Mouse (Mus musculus): Measurements from ENCODE around the gene Gm13275. TPM values are rescaled to one million over a fixed set of nuclear protein-coding genes. Genes with fewer than 3 reads are reported as not detected.
"Not testable (repeated sequence)": the region's sequence is repeated elsewhere in the genome, so short reads cannot be mapped to it uniquely, and the experiment has no call there.

Gm13275 gene
- total and polyA plus RNA-seq, 3 experiments, result 0.22 TPM; not detected in 2

GRCm38 (mm10) chr4:88797097-88797496, 2.8 kb downstream of the Gm13275 start, which contains the start of gene Gm13279:
Gene Gm13279, plus strand, starts transcription at chr4:88797397.
- DNase-seq, result not testable (repeated sequence)

GRCm38 (mm10) chr4:88799365-88799764, 5.1 kb downstream of the Gm13275 start, which contains the start of gene Gm13285:
Gene Gm13285, plus strand, starts transcription at chr4:88799665.
- DNase-seq, result not testable (repeated sequence)

GRCm38 (mm10) chr4:88802954-88803353, 8.7 kb downstream of the Gm13275 start, which contains the start of gene Gm13287:
Gene Gm13287, plus strand, starts transcription at chr4:88803254.
- DNase-seq, result not testable (repeated sequence)

GRCm38 (mm10) chr4:88805231-88805630, 10.9 kb downstream of the Gm13275 start, which contains the start of gene Gm13288:
Gene Gm13288, plus strand, starts transcription at chr4:88805531.
- DNase-seq, result not testable (repeated sequence)

GRCm38 (mm10) chr4:88805761-88806160, 11.5 kb downstream of the Gm13275 start:
- DNase-seq, result peak; percentile 65

GRCm38 (mm10) chr4:88815928-88816327, 21.6 kb downstream of the Gm13275 start, which contains the start of gene Ifna7:
Gene Ifna7, plus strand, starts transcription at chr4:88816228.
- no peak for DNase-seq

GRCm38 (mm10) chr4:88819659-88820058, 25.4 kb downstream of the Gm13275 start, which contains the start of gene Ifna11:
Gene Ifna11, plus strand, starts transcription at chr4:88819959.
- no peak for DNase-seq

- DNase-seq, result no peak
Observed at GRCm38 (mm10) chr4:88822995-88823394, 28.7 kb downstream of the Gm13275 start.

GRCm38 (mm10) chr4:88827116-88827515, 32.8 kb downstream of the Gm13275 start, which contains the start of gene Ifna6:
Gene Ifna6, plus strand, starts transcription at chr4:88827416.
- not testable (repeated sequence) for DNase-seq

- DNase-seq, result peak; percentile 5
Observed at GRCm38 (mm10) chr4:88830523-88830922, 36.2 kb downstream of the Gm13275 start.

GRCm38 (mm10) chr4:88835225-88835624, 40.9 kb downstream of the Gm13275 start, which contains the start of gene Ifna5:
Gene Ifna5, plus strand, starts transcription at chr4:88835525.
- DNase-seq, result not testable (repeated sequence)

- DNase-seq, result no peak
Observed at GRCm38 (mm10) chr4:88838828-88839227, 44.5 kb downstream of the Gm13275 start.

GRCm38 (mm10) chr4:88840058-88840457, 45.8 kb downstream of the Gm13275 start:
- DNase-seq, result no peak

- DNase-seq, result no peak
Observed at GRCm38 (mm10) chr4:88841438-88841911, 47.2 kb downstream of the Gm13275 start, which contains the start of gene Ifna4. Gene Ifna4, plus strand, starts transcription at chr4:88841861.

Other genes with a start within 250 kb of the Gm13275 start
Only the 30 nearest of the 31 such genes appear.
- not detected for gene Ifna14, start 222.7 kb upstream of the Gm13275 start, total RNA-seq (2021)
- gene Ifna14, start 222.7 kb upstream of the Gm13275 start, polyA plus RNA-seq (2012; rRNA removed), result not detected in 2 replicates
- not detected for gene Ifna9, start 202.1 kb upstream of the Gm13275 start, total RNA-seq (2021)
- gene Ifna9, start 202.1 kb upstream of the Gm13275 start, polyA plus RNA-seq (2012; rRNA removed), result 0.22 TPM in 1 of 2 replicates, not detected in the other
- gene Ifna12, start 191.1 kb upstream of the Gm13275 start, total RNA-seq (2021), result not detected
- gene Ifna12, start 191.1 kb upstream of the Gm13275 start, polyA plus RNA-seq (2012; rRNA removed), result not detected in 2 replicates
- not detected for gene C87499, start 160.1 kb upstream of the Gm13275 start, total RNA-seq (2021)
- not detected in 2 replicates for gene C87499, start 160.1 kb upstream of the Gm13275 start, polyA plus RNA-seq (2012; rRNA removed)
- not detected for gene Ifna13, start 150.0 kb upstream of the Gm13275 start, total RNA-seq (2021)
- not detected in 2 replicates for gene Ifna13, start 150.0 kb upstream of the Gm13275 start, polyA plus RNA-seq (2012; rRNA removed)
- not detected for gene Ifna16, start 117.6 kb upstream of the Gm13275 start, total RNA-seq (2021)
- gene Ifna16, start 117.6 kb upstream of the Gm13275 start, polyA plus RNA-seq (2012; rRNA removed), result not detected in 2 replicates
- not detected for gene Ifna2, start 110.6 kb upstream of the Gm13275 start, total RNA-seq (2021)
- gene Ifna2, start 110.6 kb upstream of the Gm13275 start, polyA plus RNA-seq (2012; rRNA removed), result not detected in 2 replicates
- gene Ifnab, start 103.1 kb upstream of the Gm13275 start, total RNA-seq (2021), result not detected
- gene Ifnab, start 103.1 kb upstream of the Gm13275 start, polyA plus RNA-seq (2012; rRNA removed), result not detected in 2 replicates
- gene Gm26566, start 72.7 kb upstream of the Gm13275 start, total RNA-seq (2021), result under 1 TPM in 1 of 2 experiments, not detected in 1; 0.38 TPM
- gene Gm26566, start 72.7 kb upstream of the Gm13275 start, polyA plus RNA-seq (2012; rRNA removed), result 0.76 and 1.0 TPM in 2 replicates
- 10 to 100 TPM; 70.8 to 79.3 TPM for gene Klhl9, start 72.0 kb upstream of the Gm13275 start, total RNA-seq (2021)
- gene Klhl9, start 72.0 kb upstream of the Gm13275 start, polyA plus RNA-seq (2012; rRNA removed), result 22.2 and 29.6 TPM in 2 replicates
- not detected for gene Gm13271, start 39.6 kb upstream of the Gm13275 start, total RNA-seq (2021)
- gene Gm13271, start 39.6 kb upstream of the Gm13275 start, polyA plus RNA-seq (2012; rRNA removed), result not detected in 2 replicates
- not detected for gene Gm13283, start 34.4 kb upstream of the Gm13275 start, total RNA-seq (2021)
- gene Gm13283, start 34.4 kb upstream of the Gm13275 start, polyA plus RNA-seq (2012; rRNA removed), result not detected in 2 replicates
- gene Gm13290, start 20.7 kb upstream of the Gm13275 start, total RNA-seq (2021), result not detected
- gene Gm13290, start 20.7 kb upstream of the Gm13275 start, polyA plus RNA-seq (2012; rRNA removed), result not detected in 2 replicates
- gene Gm13289, start 17.6 kb upstream of the Gm13275 start, total RNA-seq (2021), result not detected
- not detected in 2 replicates for gene Gm13289, start 17.6 kb upstream of the Gm13275 start, polyA plus RNA-seq (2012; rRNA removed)
- not detected for gene Gm13272, start 14.6 kb upstream of the Gm13275 start, total RNA-seq (2021)
- not detected in 2 replicates for gene Gm13272, start 14.6 kb upstream of the Gm13275 start, polyA plus RNA-seq (2012; rRNA removed)
- gene Ifnz, start 12.4 kb upstream of the Gm13275 start, total RNA-seq (2021), result not detected
- not detected in 2 replicates for gene Ifnz, start 12.4 kb upstream of the Gm13275 start, polyA plus RNA-seq (2012; rRNA removed)
- gene Gm13276, start 8.8 kb upstream of the Gm13275 start, total RNA-seq (2021), result not detected
- not detected in 2 replicates for gene Gm13276, start 8.8 kb upstream of the Gm13275 start, polyA plus RNA-seq (2012; rRNA removed)
- not detected for gene Gm13277, start 5.9 kb upstream of the Gm13275 start, total RNA-seq (2021)
- gene Gm13277, start 5.9 kb upstream of the Gm13275 start, polyA plus RNA-seq (2012; rRNA removed), result not detected in 2 replicates
- not detected for gene Gm13278, start 2.9 kb upstream of the Gm13275 start, total RNA-seq (2021)
- not detected in 2 replicates for gene Gm13278, start 2.9 kb upstream of the Gm13275 start, polyA plus RNA-seq (2012; rRNA removed)
- gene Gm13279, start 2.9 kb downstream of the Gm13275 start, total RNA-seq (2021), result not detected
- not detected in 2 replicates for gene Gm13279, start 2.9 kb downstream of the Gm13275 start, polyA plus RNA-seq (2012; rRNA removed)
- not detected for gene Gm13285, start 5.2 kb downstream of the Gm13275 start, total RNA-seq (2021)
- gene Gm13285, start 5.2 kb downstream of the Gm13275 start, polyA plus RNA-seq (2012; rRNA removed), result not detected in 2 replicates
- gene Gm13287, start 8.8 kb downstream of the Gm13275 start, total RNA-seq (2021), result not detected
- 0.22 TPM in 1 of 2 replicates, not detected in the other for gene Gm13287, start 8.8 kb downstream of the Gm13275 start, polyA plus RNA-seq (2012; rRNA removed)
- not detected for gene Gm13288, start 11.0 kb downstream of the Gm13275 start, total RNA-seq (2021)
- gene Gm13288, start 11.0 kb downstream of the Gm13275 start, polyA plus RNA-seq (2012; rRNA removed), result not detected in 2 replicates
- not detected for gene Ifna7, start 21.7 kb downstream of the Gm13275 start, total RNA-seq (2021)
- not detected in 2 replicates for gene Ifna7, start 21.7 kb downstream of the Gm13275 start, polyA plus RNA-seq (2012; rRNA removed)
- not detected for gene Ifna11, start 25.5 kb downstream of the Gm13275 start, total RNA-seq (2021)
- not detected in 2 replicates for gene Ifna11, start 25.5 kb downstream of the Gm13275 start, polyA plus RNA-seq (2012; rRNA removed)
- gene Ifna6, start 32.9 kb downstream of the Gm13275 start, total RNA-seq (2021), result not detected
- not detected in 2 replicates for gene Ifna6, start 32.9 kb downstream of the Gm13275 start, polyA plus RNA-seq (2012; rRNA removed)
- not detected for gene Ifna5, start 41.0 kb downstream of the Gm13275 start, total RNA-seq (2021)
- not detected in 2 replicates for gene Ifna5, start 41.0 kb downstream of the Gm13275 start, polyA plus RNA-seq (2012; rRNA removed)
- gene Ifna4, start 47.4 kb downstream of the Gm13275 start, total RNA-seq (2021), result not detected
- not detected in 2 replicates for gene Ifna4, start 47.4 kb downstream of the Gm13275 start, polyA plus RNA-seq (2012; rRNA removed)
- not detected for gene Ifna1, start 55.6 kb downstream of the Gm13275 start, total RNA-seq (2021)
- gene Ifna1, start 55.6 kb downstream of the Gm13275 start, polyA plus RNA-seq (2012; rRNA removed), result not detected in 2 replicates
- gene Ifne, start 85.7 kb downstream of the Gm13275 start, total RNA-seq (2021), result not detected
- gene Ifne, start 85.7 kb downstream of the Gm13275 start, polyA plus RNA-seq (2012; rRNA removed), result not detected in 2 replicates

All from adrenal gland, adult 2 months (tissue).